Mouse (Mus musculus): ENCODE results near the gene Gramd1b. TPM values are rescaled to one million over a fixed set of nuclear protein-coding genes. Genes with fewer than 3 reads are reported as not detected.
A peak's percentile ranks its signal among the peaks of the same experiment; 100 is the strongest.

Gene Gramd1b
- polyA plus RNA-seq, 1 experiment from 2014 or later = 4.0 TPM

DNA sequence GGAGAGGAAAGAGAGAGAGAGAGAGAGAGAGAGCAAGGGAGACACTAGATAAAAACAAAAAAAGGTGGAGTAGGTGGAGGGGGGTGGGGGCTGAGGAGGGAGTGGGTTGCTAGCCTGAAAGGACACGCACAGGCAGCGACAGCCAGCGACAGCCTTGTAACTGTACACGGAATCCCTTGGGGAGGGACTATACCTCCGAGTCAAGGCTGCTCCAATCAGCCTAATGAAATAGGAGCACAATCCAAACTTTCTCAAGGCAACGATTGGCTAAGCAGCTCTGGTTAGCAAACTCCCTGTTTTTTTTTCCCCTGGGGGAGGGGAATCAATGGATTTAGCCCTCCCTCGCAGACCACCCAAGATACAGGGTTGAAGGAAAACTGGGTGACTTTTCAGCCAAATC, 75.0 kb downstream of the Gramd1b start:
- H3K4me1 ChIP-seq (ENCODE audit: control insufficient read depth, insufficient read depth, low read length) = no peaks in the 10 kb centered on the region
- no peaks in the 10 kb centered on the region for H3K36me3 ChIP-seq (ENCODE audit: control insufficient read depth, insufficient read depth, low read length)
- H3K27ac ChIP-seq (ENCODE audit: low read depth, low read length) = no peak overlapping the region
- H3K9ac ChIP-seq (ENCODE audit: low read length) = peak overlapping the region; percentile 32; the same call in 1 of the 2 replicates
- H3K4me2 ChIP-seq (ENCODE audit: low read depth) = peak overlapping the region; percentile 99
- ATAC-seq (ENCODE audit: insufficient read depth, low FRiP score, low TSS enrichment) = peak; percentile 62
- peaks cover 3% of the 10 kb centered on the region; the same call in 1 of the 2 replicates for H3K27me3 ChIP-seq (ENCODE audit: control insufficient read depth, insufficient read depth, low read length)
- 0% methylated on average over 7 of the region's 7 CpGs for WGBS
- H3K9me3 ChIP-seq (ENCODE audit: control insufficient read depth, low read length) = no peaks in the 10 kb centered on the region
- no peak for DNase-seq (ENCODE audit: low spot score)
- H3K4me3 ChIP-seq (ENCODE audit: low read depth, low read length) = peak overlapping the region; percentile 60

DNA sequence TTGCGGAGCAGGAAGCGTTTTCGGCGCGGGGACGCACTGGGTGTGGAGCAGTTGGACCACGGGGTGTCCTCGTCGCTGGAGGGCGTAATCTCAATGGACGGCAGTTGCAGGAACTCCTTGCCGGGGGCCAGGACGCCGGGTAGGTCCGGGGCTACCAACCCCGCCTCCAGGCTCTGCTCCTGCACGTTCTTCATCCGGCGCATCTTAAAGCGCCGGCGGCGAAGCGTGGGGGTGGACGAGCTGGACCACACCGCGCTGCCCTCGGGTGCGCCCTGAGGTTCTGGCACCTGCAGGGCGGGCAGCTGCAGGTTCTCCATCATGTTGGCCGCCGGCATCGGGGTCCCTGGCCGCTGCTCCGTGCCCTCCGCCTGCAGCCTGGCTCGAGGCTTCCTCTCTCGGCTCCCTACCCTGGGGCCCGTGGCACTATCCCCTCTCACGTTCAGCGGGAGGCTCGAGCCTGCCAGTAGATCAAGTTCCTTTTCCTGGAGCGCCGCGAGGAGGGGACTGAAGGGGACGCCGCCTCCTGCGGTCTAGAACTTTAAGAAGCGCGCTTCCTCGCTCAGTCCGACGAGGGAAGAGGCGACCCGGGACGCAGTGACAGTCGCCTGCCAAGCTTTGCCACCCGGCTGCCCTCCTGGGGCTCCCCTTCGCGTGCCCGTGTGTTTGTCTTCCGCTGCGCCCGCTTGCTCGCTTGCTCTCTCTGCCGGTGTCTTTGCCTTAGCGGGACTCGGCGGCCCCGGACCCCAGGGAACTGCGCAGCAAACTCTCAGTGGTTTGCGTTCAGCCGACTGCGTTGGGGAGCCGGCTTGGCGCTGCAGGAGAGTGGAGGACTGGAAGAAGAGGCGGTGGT, 75.6 kb downstream of the Gramd1b start:
- Histone ChIP-seq H3K9ac (ENCODE audit: low read length) (peak overlapping the region; percentile 40), H3K4me3 (ENCODE audit: low read depth, low read length) (peak overlapping the region; percentile 60), H3K4me1 (ENCODE audit: control insufficient read depth, insufficient read depth, low read length) (no peaks in the 10 kb centered on the region), H3K27ac (ENCODE audit: low read depth, low read length) (no peak overlapping the region), H3K36me3 (ENCODE audit: control insufficient read depth, insufficient read depth, low read length) (no peaks in the 10 kb centered on the region), H3K4me2 (ENCODE audit: low read depth) (peak overlapping the region; percentile 99), H3K27me3 (ENCODE audit: control insufficient read depth, insufficient read depth, low read length) (peaks cover 3% of the 10 kb centered on the region; the same call in 1 of the 2 replicates), H3K9me3 (ENCODE audit: control insufficient read depth, low read length) (no peaks in the 10 kb centered on the region)
- peak; percentile 59 for DNase-seq (ENCODE audit: low spot score)
- under 1% methylated on average over 71 of the region's 77 CpGs for WGBS
- peak; percentile 55; the same call in 1 of the 2 replicates for ATAC-seq (ENCODE audit: insufficient read depth, low FRiP score, low TSS enrichment)

DNA sequence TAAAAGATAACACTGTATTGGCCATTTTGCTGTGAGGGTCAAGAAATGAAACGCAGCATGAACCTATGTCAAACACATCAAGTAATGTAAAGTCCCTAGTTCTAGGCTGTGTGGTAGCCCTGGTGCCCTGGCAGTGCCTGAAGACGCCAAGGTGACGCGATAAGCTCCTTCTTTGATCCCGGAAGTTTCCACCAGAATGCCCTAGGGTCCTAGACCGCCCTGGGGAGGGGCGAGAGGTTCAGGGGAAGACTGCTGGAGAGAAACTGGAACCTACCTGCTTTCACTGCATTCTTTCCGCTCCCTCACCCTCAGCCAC, 76.2 kb downstream of the Gramd1b start:
- no peaks in the 10 kb centered on the region for H3K9me3 ChIP-seq (ENCODE audit: control insufficient read depth, low read length)
- no peak for DNase-seq (ENCODE audit: low spot score)
- H3K27ac ChIP-seq (ENCODE audit: low read depth, low read length) = no peak overlapping the region
- ATAC-seq (ENCODE audit: insufficient read depth, low FRiP score, low TSS enrichment) = no peak
- WGBS = 3% methylated on average over 8 of the region's 8 CpGs
- peak overlapping the region; percentile 99 for H3K4me2 ChIP-seq (ENCODE audit: low read depth)
- peak overlapping the region; percentile 40 for H3K9ac ChIP-seq (ENCODE audit: low read length)
- H3K27me3 ChIP-seq (ENCODE audit: control insufficient read depth, insufficient read depth, low read length) = peaks cover 3% of the 10 kb centered on the region; the same call in 1 of the 2 replicates
- no peaks in the 10 kb centered on the region for H3K36me3 ChIP-seq (ENCODE audit: control insufficient read depth, insufficient read depth, low read length)
- H3K4me3 ChIP-seq (ENCODE audit: low read depth, low read length) = peak overlapping the region; percentile 60
- no peaks in the 10 kb centered on the region for H3K4me1 ChIP-seq (ENCODE audit: control insufficient read depth, insufficient read depth, low read length)

DNA sequence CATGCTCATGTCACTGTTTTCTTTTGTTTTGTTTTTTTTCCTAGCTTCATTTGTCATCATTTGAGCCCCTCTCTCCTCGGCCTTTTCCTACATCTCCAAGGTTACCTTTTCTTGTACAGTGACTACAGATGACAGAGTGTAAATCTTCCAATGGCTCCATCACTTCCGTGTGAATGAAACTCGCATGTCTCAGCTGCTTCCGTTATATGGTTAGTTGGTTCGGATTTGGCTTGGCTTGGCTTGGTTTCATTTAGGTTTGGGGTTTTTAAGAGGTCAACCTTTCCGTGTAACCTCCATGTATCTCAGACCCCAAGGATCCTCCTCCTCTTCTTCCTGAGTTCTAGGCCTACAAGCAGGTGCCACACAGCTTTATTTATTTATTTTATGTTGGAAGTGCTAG, 77.3 kb downstream of the Gramd1b start:
- no peak for DNase-seq (ENCODE audit: low spot score)
- no peak overlapping the region for H3K9ac ChIP-seq (ENCODE audit: low read length)
- no peak overlapping the region for H3K4me2 ChIP-seq (ENCODE audit: low read depth)
- no peak overlapping the region for H3K27ac ChIP-seq (ENCODE audit: low read depth, low read length)
- WGBS = 89% methylated on average over 6 of the region's 6 CpGs
- peaks cover 3% of the 10 kb centered on the region; the same call in 1 of the 2 replicates for H3K27me3 ChIP-seq (ENCODE audit: control insufficient read depth, insufficient read depth, low read length)
- H3K4me1 ChIP-seq (ENCODE audit: control insufficient read depth, insufficient read depth, low read length) = no peaks in the 10 kb centered on the region
- no peak for ATAC-seq (ENCODE audit: insufficient read depth, low FRiP score, low TSS enrichment)
- H3K9me3 ChIP-seq (ENCODE audit: control insufficient read depth, low read length) = no peaks in the 10 kb centered on the region
- no peak overlapping the region for H3K4me3 ChIP-seq (ENCODE audit: low read depth, low read length)
- H3K36me3 ChIP-seq (ENCODE audit: control insufficient read depth, insufficient read depth, low read length) = no peaks in the 10 kb centered on the region

DNA sequence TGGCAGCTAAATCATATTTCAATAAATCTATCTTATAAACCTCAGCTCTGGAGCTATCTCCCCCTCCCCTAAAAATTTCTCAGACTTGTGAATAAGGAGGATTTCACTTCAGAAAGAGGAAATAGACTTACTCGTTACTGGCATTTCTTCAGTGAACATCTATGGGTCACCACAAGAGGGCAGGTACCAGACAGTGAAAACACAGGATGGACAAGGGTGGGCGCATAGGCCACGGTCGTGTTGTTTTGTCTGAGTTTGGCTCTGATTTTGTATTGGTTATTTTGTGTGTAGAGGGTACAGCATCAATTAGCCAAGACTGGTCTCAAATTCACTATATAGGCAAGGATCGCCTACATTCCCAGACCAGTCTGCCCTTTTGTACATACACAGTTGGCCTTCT, 79.0 kb downstream of the Gramd1b start:
- H3K4me2 ChIP-seq (ENCODE audit: low read depth) = no peak overlapping the region
- no peak overlapping the region for H3K27ac ChIP-seq (ENCODE audit: low read depth, low read length)
- ATAC-seq (ENCODE audit: insufficient read depth, low FRiP score, low TSS enrichment) = no peak
- no peak overlapping the region for H3K4me3 ChIP-seq (ENCODE audit: low read depth, low read length)
- H3K9me3 ChIP-seq (ENCODE audit: control insufficient read depth, low read length) = no peaks in the 10 kb centered on the region
- H3K36me3 ChIP-seq (ENCODE audit: control insufficient read depth, insufficient read depth, low read length) = no peaks in the 10 kb centered on the region
- H3K9ac ChIP-seq (ENCODE audit: low read length) = no peak overlapping the region
- DNase-seq (ENCODE audit: low spot score) = no peak
- 53% methylated on average over 5 of the region's 5 CpGs for WGBS
- H3K27me3 ChIP-seq (ENCODE audit: control insufficient read depth, insufficient read depth, low read length) = peaks cover 3% of the 10 kb centered on the region; the same call in 1 of the 2 replicates
- H3K4me1 ChIP-seq (ENCODE audit: control insufficient read depth, insufficient read depth, low read length) = no peaks in the 10 kb centered on the region

DNA sequence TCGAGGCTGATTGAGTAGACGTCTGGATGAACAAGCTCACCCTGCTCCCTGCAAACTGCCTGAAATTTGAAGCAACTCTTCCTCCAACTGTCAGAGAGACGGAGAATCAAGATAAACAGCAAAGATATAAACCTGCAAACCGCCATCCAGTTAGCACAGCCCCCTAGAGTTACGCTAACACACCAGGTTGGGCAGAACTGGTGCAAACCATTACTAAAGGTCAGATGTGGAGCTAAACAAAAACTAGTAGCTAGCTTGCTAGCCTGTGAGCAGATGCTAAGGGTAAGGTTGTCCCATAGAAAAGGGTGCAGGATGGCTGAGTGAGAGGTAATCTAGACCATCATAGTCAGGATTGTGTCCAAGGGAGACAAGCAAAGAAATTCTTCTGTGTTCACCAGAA, 80.4 kb downstream of the Gramd1b start:
- ATAC-seq (ENCODE audit: insufficient read depth, low FRiP score, low TSS enrichment) (no peak), DNase-seq (ENCODE audit: low spot score) (no peak)
- 82% methylated on average over 5 of the region's 5 CpGs for WGBS
- H3K9ac ChIP-seq (ENCODE audit: low read length) = no peak overlapping the region
- no peaks in the 10 kb centered on the region for H3K4me1 ChIP-seq (ENCODE audit: control insufficient read depth, insufficient read depth, low read length)
- no peaks in the 10 kb centered on the region for H3K9me3 ChIP-seq (ENCODE audit: control insufficient read depth, low read length)
- H3K27ac ChIP-seq (ENCODE audit: low read depth, low read length) = no peak overlapping the region
- H3K27me3 ChIP-seq (ENCODE audit: control insufficient read depth, insufficient read depth, low read length) = no peaks in the 10 kb centered on the region
- no peak overlapping the region for H3K4me2 ChIP-seq (ENCODE audit: low read depth)
- H3K4me3 ChIP-seq (ENCODE audit: low read depth, low read length) = no peak overlapping the region
- H3K36me3 ChIP-seq (ENCODE audit: control insufficient read depth, insufficient read depth, low read length) = no peaks in the 10 kb centered on the region

DNA sequence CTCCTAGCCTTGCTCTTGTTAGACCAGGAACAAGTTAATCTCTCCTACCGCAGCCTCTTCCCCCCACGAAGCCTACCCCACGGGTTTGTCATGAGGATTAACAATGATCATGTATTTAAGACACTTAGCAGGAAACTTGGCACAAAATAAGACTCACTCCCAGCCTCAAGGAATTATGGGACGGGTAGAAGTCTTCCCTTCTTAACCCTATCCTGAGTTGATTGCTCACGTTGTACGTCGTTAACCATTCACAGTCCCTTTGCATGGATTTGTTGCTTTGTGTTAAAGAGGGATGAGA, 80.8 kb downstream of the Gramd1b start:
- 81% methylated on average over 7 of the region's 7 CpGs for WGBS
- no peak for DNase-seq (ENCODE audit: low spot score)
- no peak overlapping the region for H3K9ac ChIP-seq (ENCODE audit: low read length)
- ATAC-seq (ENCODE audit: insufficient read depth, low FRiP score, low TSS enrichment) = no peak
- no peaks in the 10 kb centered on the region for H3K9me3 ChIP-seq (ENCODE audit: control insufficient read depth, low read length)
- no peak overlapping the region for H3K4me3 ChIP-seq (ENCODE audit: low read depth, low read length)
- H3K4me1 ChIP-seq (ENCODE audit: control insufficient read depth, insufficient read depth, low read length) = no peaks in the 10 kb centered on the region
- H3K4me2 ChIP-seq (ENCODE audit: low read depth) = no peak overlapping the region
- H3K36me3 ChIP-seq (ENCODE audit: control insufficient read depth, insufficient read depth, low read length) = no peaks in the 10 kb centered on the region
- H3K27me3 ChIP-seq (ENCODE audit: control insufficient read depth, insufficient read depth, low read length) = no peaks in the 10 kb centered on the region
- no peak overlapping the region for H3K27ac ChIP-seq (ENCODE audit: low read depth, low read length)

DNA sequence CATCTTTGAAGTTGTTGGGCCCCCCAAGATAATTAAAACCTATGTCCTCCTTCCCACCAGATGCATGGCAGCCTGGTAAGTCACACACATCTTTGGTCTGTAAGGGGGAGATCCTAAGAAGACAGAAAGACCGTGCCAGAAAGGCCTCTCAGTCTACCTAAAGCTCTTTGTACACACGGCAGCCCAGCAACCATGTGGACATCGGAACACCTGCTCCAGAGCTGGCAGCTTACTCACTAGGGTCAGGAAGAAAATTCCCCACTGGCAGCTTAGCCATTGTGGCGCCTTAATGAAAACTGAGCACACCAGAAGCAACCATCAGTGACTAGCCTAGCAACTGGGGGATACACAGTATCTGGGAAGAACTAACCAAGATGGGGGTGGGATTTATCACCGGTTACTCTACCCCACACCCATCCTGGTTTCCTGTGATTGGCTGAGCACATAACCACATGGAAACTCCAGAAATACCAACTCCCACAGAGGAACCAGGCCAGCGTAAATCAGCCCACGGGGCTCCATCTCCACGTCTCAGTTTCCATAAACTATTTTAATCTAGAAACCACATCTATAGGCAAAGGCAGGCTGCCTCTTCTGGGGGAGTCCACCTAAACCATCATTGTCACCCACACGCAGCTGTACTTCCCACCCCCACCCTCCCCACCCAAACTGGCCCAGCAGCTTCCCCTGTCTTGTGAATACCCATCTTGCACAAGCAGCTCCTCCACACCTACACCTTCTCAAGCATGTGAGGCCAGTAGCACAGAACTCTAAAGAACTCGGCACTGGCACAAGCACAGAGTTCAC, 81.4 kb downstream of the Gramd1b start:
- ATAC-seq (ENCODE audit: insufficient read depth, low FRiP score, low TSS enrichment) = no peak
- no peaks in the 10 kb centered on the region for H3K36me3 ChIP-seq (ENCODE audit: control insufficient read depth, insufficient read depth, low read length)
- no peak overlapping the region for H3K27ac ChIP-seq (ENCODE audit: low read depth, low read length)
- no peak overlapping the region for H3K4me3 ChIP-seq (ENCODE audit: low read depth, low read length)
- H3K9me3 ChIP-seq (ENCODE audit: control insufficient read depth, low read length) = no peaks in the 10 kb centered on the region
- 83% methylated on average over 10 of the region's 10 CpGs for WGBS
- no peak for DNase-seq (ENCODE audit: low spot score)
- no peak overlapping the region for H3K4me2 ChIP-seq (ENCODE audit: low read depth)
- no peaks in the 10 kb centered on the region for H3K27me3 ChIP-seq (ENCODE audit: control insufficient read depth, insufficient read depth, low read length)
- H3K9ac ChIP-seq (ENCODE audit: low read length) = no peak overlapping the region
- H3K4me1 ChIP-seq (ENCODE audit: control insufficient read depth, insufficient read depth, low read length) = no peaks in the 10 kb centered on the region
